20 mouse cellular contexts compared by ENCODE assay signal in the genomic region with DNA sequence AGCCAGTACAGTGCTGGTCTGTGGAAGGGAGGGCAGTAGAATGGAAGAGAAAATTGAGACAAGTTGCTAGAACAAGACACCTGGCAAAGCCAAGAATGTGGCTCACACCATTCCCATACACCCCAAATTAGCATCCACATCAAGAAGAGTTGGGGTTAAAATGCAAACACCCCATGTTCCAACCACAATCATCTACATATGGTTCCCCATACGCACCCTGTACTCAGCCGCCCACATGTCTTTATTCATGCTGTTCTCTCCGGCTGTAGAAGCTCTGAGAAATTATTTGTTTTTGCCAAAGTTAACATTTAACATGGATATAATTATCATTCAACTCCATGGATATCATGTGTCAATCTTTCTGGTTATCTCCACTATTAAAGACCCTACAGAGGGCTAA. TPM values are rescaled to one million over a fixed set of nuclear protein-coding genes. Genes with fewer than 3 reads are reported as not detected.
"Had no signal": no experiment of that assay in that cellular context is flagged by ENCODE, and none has a peak within 500 bp of the region (broad histone marks: within the 10 kb centered on the region; RNA-seq: fewer than 3 reads in every experiment).

No protein-coding gene starts in this region.

- H3K36me3 ChIP-seq: limb, embryonic 12.5 days; liver, embryonic 13.5 days; lung, embryonic 15.5 days; neural tube, embryonic 13.5 days; stomach, embryonic 15.5 days had no signal

- H3K9me3 ChIP-seq: limb, embryonic 12.5 days; liver, embryonic 13.5 days; lung, embryonic 15.5 days; neural tube, embryonic 13.5 days; stomach, embryonic 15.5 days had no signal

- H3K27me3 ChIP-seq: limb, embryonic 12.5 days; liver, embryonic 13.5 days; lung, embryonic 15.5 days; megakaryocyte, embryonic 14.5 days; neural tube, embryonic 13.5 days; stomach, embryonic 15.5 days had no signal

- DNase-seq: kidney, adult 9 months; kidney, postnatal 36 days; liver; liver, embryonic 13.5 days; liver, postnatal 0 days; lung, postnatal 14 days; retina, postnatal 1 day; right cerebral cortex, postnatal 4 days; spleen, adult 18-20 months; thymus, adult 2 months; thymus, postnatal 25 days had no signal

- H3K4me3 ChIP-seq: limb, embryonic 12.5 days; liver, embryonic 13.5 days; lung, embryonic 15.5 days; megakaryocyte, embryonic 14.5 days; neural tube, embryonic 13.5 days; stomach, embryonic 15.5 days had no signal

- H3K4me1 ChIP-seq: limb, embryonic 12.5 days; liver, embryonic 13.5 days; lung, embryonic 15.5 days; megakaryocyte, embryonic 14.5 days; neural tube, embryonic 13.5 days; stomach, embryonic 15.5 days had no signal

- H3K27ac ChIP-seq: kidney, postnatal 0 days; limb, embryonic 12.5 days; liver, embryonic 13.5 days; lung, embryonic 15.5 days; macrophage; neural tube, embryonic 13.5 days; stomach, embryonic 15.5 days had no signal

RNA-seq across cellular contexts. Expression of gene Grin2a, which starts 22.7 kb away (rescaled TPM):
- polyA plus RNA-seq: inflammation-experienced regulatory T-cells, adult 6 months; intestine, postnatal 0 days; liver, postnatal 0 days; macrophage had no signal
